Mouse (Mus musculus) hindbrain, postnatal 0 days (tissue): ENCODE measurements around the gene Pik3c2b. TPM values are rescaled to one million over a fixed set of nuclear protein-coding genes. Genes with fewer than 3 reads are reported as not detected.

Experiments used
- ATAC-seq: fragments of 200-750 bp; cut with Nextera tagmentation; 2 replicates; pipeline ENCODE4 v1.8.0; 2017; ENCODE audit warnings: mild to moderate bottlenecking, moderate TSS enrichment, moderate library complexity
- DNase-seq: peaks from one replicate; pipeline ENCODE4 v3.0.0-alpha.2; 2015; ENCODE audit warnings: low spot score
- H3K27ac ChIP-seq: fragments of 300-500 bp; sonication (generic); 2 replicates; pipeline ENCODE4 v1.5.1; 2014; ENCODE audit warnings: mild to moderate bottlenecking
- H3K27me3 ChIP-seq: fragments of 300-500 bp; sonication (generic); 2 replicates; pipeline ENCODE4 v1.6.1; 2014; ENCODE audit warnings: low read length, mixed read lengths; ENCODE audit not compliant: insufficient read depth
- H3K36me3 ChIP-seq: fragments of 300-500 bp; sonication (generic); 2 replicates; pipeline ENCODE4 v1.6.1; 2014; ENCODE audit warnings: low read length, mixed read lengths; ENCODE audit not compliant: insufficient read depth
- H3K4me1 ChIP-seq: fragments of 300-500 bp; sonication (generic); 2 replicates; pipeline ENCODE4 v1.6.1; 2014; ENCODE audit warnings: antibody characterized with exemption, low read length, mixed read lengths; ENCODE audit not compliant: insufficient read depth
- H3K4me2 ChIP-seq: fragments of 300-500 bp; sonication (generic); 2 replicates; pipeline ENCODE4 v1.6.1; 2014; ENCODE audit warnings: low read depth, mild to moderate bottlenecking, low read length, moderate library complexity, mixed read lengths
- H3K4me3 ChIP-seq: fragments of 300-500 bp; sonication (generic); 2 replicates; pipeline ENCODE4 v1.5.1; 2014; ENCODE audit warnings: low read length
- H3K9ac ChIP-seq: fragments of 300-500 bp; sonication (generic); replicated peaks from 2 replicates; pipeline ENCODE4 v1.6.1; 2014; ENCODE audit warnings: mild to moderate bottlenecking, low read length, moderate library complexity, mixed read lengths
- H3K9me3 ChIP-seq: fragments of 300-500 bp; sonication (generic); 2 replicates; pipeline ENCODE4 v1.6.1; 2016; ENCODE audit warnings: low read length, mixed read lengths
- CTCF ChIP-seq: IDR thresholded peaks from 2 replicates; pipeline ENCODE4 v1.5.1; 2016; ENCODE audit warnings: antibody characterized with exemption, control low read depth, low read depth
- WGBS: fragments of 180-500 bp; shearing (Covaris S2); extraction: QIAGEN DNeasy Blood & Tissue Kit; methylation state at CpG from one replicate; pipeline ENCODE4 v1.1.7; 2014; 5-methylcytosine and 5-hydroxymethylcytosine counted together
- polyA plus RNA-seq: library from polyadenylated mRNA; unstranded; fragments of >200 nt; fragmentation: Nextera tagmentation; extraction: Ambion mirVana; gene quantifications from 2 replicates; pipeline ENCODE4 v1.2.1, GENCODE M21; 2015
- total RNA-seq: library from RNA; depleted of rRNA; stranded (reverse); fragments of >200 nt; gene quantifications from 2 replicates; pipeline ENCODE4 v1.2.3, GENCODE M21; 2014

Gene Pik3c2b
- total and polyA plus RNA-seq, 2 experiments from 2014 or later: 8.7 to 23.0 TPM

GRCm38 (mm10) chr1:133083942-133084625 lies 38.6 kb downstream of the Pik3c2b start:
- DNase-seq (no peak), ATAC-seq (no peak)
- WGBS: 76% methylated on average over 11 of the region's 11 CpGs
- H3K9me3 ChIP-seq: no peaks in the 10 kb centered on the region
- no peak overlapping the region for H3K9ac ChIP-seq
- H3K4me1 ChIP-seq: peaks cover 10% of the 10 kb centered on the region; the same call in 1 of the 2 replicates
- TF ChIP-seq CTCF: no peak
- H3K27ac ChIP-seq: no peak overlapping the region
- peaks cover 19% of the 10 kb centered on the region for H3K36me3 ChIP-seq
- H3K27me3 ChIP-seq: no peaks in the 10 kb centered on the region
- no peak overlapping the region for H3K4me3 ChIP-seq
- H3K4me2 ChIP-seq: no peak overlapping the region

GRCm38 (mm10) chr1:133084708-133085416 lies 39.4 kb downstream of the Pik3c2b start:
- Histone ChIP-seq H3K4me2 (no peak overlapping the region), H3K27ac (no peak overlapping the region), H3K4me1 (peaks cover 8% of the 10 kb centered on the region; the same call in 1 of the 2 replicates), H3K9ac (no peak overlapping the region), H3K36me3 (peaks cover 19% of the 10 kb centered on the region), H3K9me3 (no peaks in the 10 kb centered on the region), H3K27me3 (no peaks in the 10 kb centered on the region), H3K4me3 (no peak overlapping the region)
- 71% methylated on average over 14 of the region's 14 CpGs for WGBS
- ATAC-seq (no peak), DNase-seq (no peak)
- no peak for TF ChIP-seq CTCF

GRCm38 (mm10) chr1:133085417-133085742 lies 39.9 kb downstream of the Pik3c2b start:
- peaks cover 19% of the 10 kb centered on the region for H3K36me3 ChIP-seq
- H3K4me3 ChIP-seq: no peak overlapping the region
- H3K27ac ChIP-seq: no peak overlapping the region
- WGBS: 63% methylated on average over 8 of the region's 8 CpGs
- no peak for ATAC-seq
- H3K27me3 ChIP-seq: no peaks in the 10 kb centered on the region
- DNase-seq: no peak
- no peak overlapping the region for H3K9ac ChIP-seq
- no peak for TF ChIP-seq CTCF
- H3K9me3 ChIP-seq: no peaks in the 10 kb centered on the region
- no peak overlapping the region for H3K4me2 ChIP-seq
- H3K4me1 ChIP-seq: 0 out of 2 replicates have a peak, but pooled peaks cover 4% of the 10 kb centered on the region

- 81% methylated on average over 10 of the region's 10 CpGs for WGBS
- Histone ChIP-seq H3K4me3 (no peak overlapping the region), H3K27me3 (no peaks in the 10 kb centered on the region), H3K9ac (no peak overlapping the region), H3K36me3 (peaks cover 28% of the 10 kb centered on the region), H3K9me3 (no peaks in the 10 kb centered on the region), H3K4me1 (no peaks in the 10 kb centered on the region), H3K4me2 (no peak overlapping the region), H3K27ac (no peak overlapping the region)
- no peak for DNase-seq
- no peak for ATAC-seq
- TF ChIP-seq CTCF: no peak
Measured at GRCm38 (mm10) chr1:133086804-133087203, 41.3 kb downstream of the Pik3c2b start.

GRCm38 (mm10) chr1:133087206-133087905 lies 41.9 kb downstream of the Pik3c2b start:
- Histone ChIP-seq H3K27ac (no peak overlapping the region), H3K9me3 (no peaks in the 10 kb centered on the region), H3K27me3 (no peaks in the 10 kb centered on the region), H3K9ac (no peak overlapping the region), H3K4me2 (no peak overlapping the region), H3K4me3 (no peak overlapping the region), H3K36me3 (peaks cover 27% of the 10 kb centered on the region), H3K4me1 (no peaks in the 10 kb centered on the region)
- WGBS: 54% methylated on average over 7 of the region's 7 CpGs
- peak; percentile 70 for ATAC-seq
- peak; percentile 89 for TF ChIP-seq CTCF
- DNase-seq: peak; percentile 90

- no peak for DNase-seq
- H3K27ac ChIP-seq: no peak overlapping the region
- TF ChIP-seq CTCF: no peak
- no peaks in the 10 kb centered on the region for H3K4me1 ChIP-seq
- ATAC-seq: no peak
- no peaks in the 10 kb centered on the region for H3K27me3 ChIP-seq
- WGBS: 85% methylated on average over 10 of the region's 10 CpGs
- H3K9me3 ChIP-seq: no peaks in the 10 kb centered on the region
- H3K36me3 ChIP-seq: peaks cover 31% of the 10 kb centered on the region; the same call in 1 of the 2 replicates
- H3K4me3 ChIP-seq: no peak overlapping the region
- H3K4me2 ChIP-seq: no peak overlapping the region
- H3K9ac ChIP-seq: no peak overlapping the region
Measured at GRCm38 (mm10) chr1:133088196-133088595, 42.7 kb downstream of the Pik3c2b start.
